Mouse (Mus musculus): ENCODE results near the gene 1110057P08Rik. TPM values are rescaled to one million over a fixed set of nuclear protein-coding genes. Genes with fewer than 3 reads are reported as not detected.
"Not testable (repeated sequence)": the region's sequence is repeated elsewhere in the genome, so short reads cannot be mapped to it uniquely, and the experiment has no call there.

Gene 1110057P08Rik
- not detected in 2 replicates for polyA plus RNA-seq (2014; fragmentation: Nextera tagmentation; extraction: Ambion mirVana)

DNA sequence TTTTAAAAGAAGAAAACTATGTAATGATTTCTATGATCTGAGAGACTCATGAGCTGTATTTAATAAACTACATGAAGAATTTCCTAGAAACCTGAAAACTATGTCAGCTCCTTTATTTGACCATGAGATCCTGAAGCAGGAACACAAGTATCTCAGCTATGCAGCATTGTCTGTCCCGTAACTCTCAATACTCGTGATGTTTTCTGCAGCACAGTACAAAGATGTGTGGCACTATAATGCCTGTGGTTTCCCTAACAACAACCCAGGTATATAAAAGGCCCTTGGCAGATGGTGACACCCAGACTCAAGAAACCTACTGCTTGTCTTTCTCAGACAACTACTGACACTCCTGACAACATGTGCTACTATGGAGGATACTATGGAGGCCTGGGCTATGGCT is at the start of gene 1110057P08Rik:
1110057P08Rik (plus strand) TSS at position 301 of the 400 bp plus-strand sequence.
- no peaks in the 10 kb centered on the region for H3K9me3 ChIP-seq (replicated peaks; ENCODE audit: control insufficient read depth, low read length)
- 79% methylated on average over 2 of the region's 2 CpGs for WGBS (ENCODE audit: insufficient replicate concordance)
- H3K4me2 ChIP-seq, result no peak within 1 kb of the TSS
- no peaks in the 10 kb centered on the region for H3K36me3 ChIP-seq (ENCODE audit: control insufficient read depth, insufficient read depth, low read length)
- no peak for ATAC-seq (replicated peaks; ENCODE audit: insufficient number of reproducible peaks, low FRiP score, low TSS enrichment)
- H3K27ac ChIP-seq (ENCODE audit: low read depth, low read length), result no peak within 1 kb of the TSS
- no peak within 1 kb of the TSS for H3K9ac ChIP-seq (ENCODE audit: low read depth, low read length)
- H3K27me3 ChIP-seq (ENCODE audit: control insufficient read depth, insufficient read depth, low read length), result no peaks in the 10 kb centered on the region
- no peak within 1 kb of the TSS for H3K4me3 ChIP-seq (ENCODE audit: low read depth, low read length)
- H3K4me1 ChIP-seq (ENCODE audit: control insufficient read depth, insufficient read depth, low read length), result no peaks in the 10 kb centered on the region

- Histone ChIP-seq H3K4me2 (no peak within 1 kb of the TSS), H3K9ac (ENCODE audit: low read depth, low read length) (no peak within 1 kb of the TSS), H3K27ac (ENCODE audit: low read depth, low read length) (no peak within 1 kb of the TSS), H3K4me3 (ENCODE audit: low read depth, low read length) (no peak within 1 kb of the TSS), H3K4me1 (ENCODE audit: control insufficient read depth, insufficient read depth, low read length) (no peaks in the 10 kb centered on the region), H3K9me3 (replicated peaks; ENCODE audit: control insufficient read depth, low read length) (no peaks in the 10 kb centered on the region), H3K27me3 (ENCODE audit: control insufficient read depth, insufficient read depth, low read length) (no peaks in the 10 kb centered on the region), H3K36me3 (ENCODE audit: control insufficient read depth, insufficient read depth, low read length) (no peaks in the 10 kb centered on the region)
- WGBS (ENCODE audit: insufficient replicate concordance), result 92% methylated on average over 1 of the region's 1 CpGs
- ATAC-seq (replicated peaks; ENCODE audit: insufficient number of reproducible peaks, low FRiP score, low TSS enrichment), result no peak
These were observed 34.0 kb upstream of the 1110057P08Rik start, which contains the start of gene Gm6358 for GRCm38 (mm10) chr16:89140551-89140950. TSS of gene Gm6358 (plus strand) at chr16:89140851.

DNA sequence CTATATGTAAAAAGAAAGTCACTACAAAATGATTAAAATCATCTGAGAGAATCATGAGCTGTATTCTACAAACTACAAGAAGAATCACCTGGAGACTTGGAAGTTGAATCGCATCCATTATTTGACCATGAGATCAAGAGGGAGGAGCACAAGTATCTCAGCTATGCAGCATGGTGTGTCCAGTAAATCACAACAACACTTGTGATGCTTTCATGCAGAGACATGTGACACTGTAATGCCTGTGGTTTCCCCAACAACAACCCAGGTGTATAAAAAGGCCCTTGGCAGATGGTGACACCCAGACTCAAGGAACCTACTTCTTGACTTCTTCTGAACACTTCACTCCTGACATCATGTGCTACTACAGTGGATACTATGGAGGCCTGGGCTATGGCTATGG is 23.7 kb upstream of the 1110057P08Rik start, which contains the start of gene Gm10061:
Gm10061 (plus strand) TSS at position 301 of the 400 bp plus-strand sequence.
- H3K27me3 ChIP-seq (ENCODE audit: control insufficient read depth, insufficient read depth, low read length), result no peaks in the 10 kb centered on the region

DNA sequence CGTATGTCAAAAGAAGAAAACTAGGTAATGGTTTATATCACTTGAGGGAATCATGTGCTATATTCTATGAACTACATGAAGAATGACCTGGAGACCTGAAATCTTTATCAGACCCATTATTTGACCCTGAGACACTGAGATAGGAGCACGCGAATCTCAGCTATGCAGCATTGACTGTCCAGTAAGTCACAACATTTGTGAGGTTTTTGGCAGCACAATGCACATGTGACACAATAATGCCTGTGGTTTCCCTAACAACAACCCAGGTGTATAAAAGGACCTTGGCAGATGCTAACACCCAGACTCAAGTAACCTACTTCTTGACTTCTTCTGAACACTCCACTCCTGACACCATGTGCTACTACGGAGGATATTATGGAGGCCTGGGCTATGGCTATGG is 16.9 kb upstream of the 1110057P08Rik start, which contains the start of gene Gm9789:
Gm9789 (plus strand) TSS at position 301 of the 400 bp plus-strand sequence.
- Histone ChIP-seq H3K36me3 (ENCODE audit: control insufficient read depth, insufficient read depth, low read length) (no peaks in the 10 kb centered on the region), H3K4me3 (ENCODE audit: low read depth, low read length) (no peak within 1 kb of the TSS), H3K9ac (ENCODE audit: low read depth, low read length) (no peak within 1 kb of the TSS), H3K27ac (ENCODE audit: low read depth, low read length) (no peak within 1 kb of the TSS), H3K4me2 (no peak within 1 kb of the TSS), H3K4me1 (ENCODE audit: control insufficient read depth, insufficient read depth, low read length) (no peaks in the 10 kb centered on the region), H3K27me3 (ENCODE audit: control insufficient read depth, insufficient read depth, low read length) (no peaks in the 10 kb centered on the region), H3K9me3 (replicated peaks; ENCODE audit: control insufficient read depth, low read length) (peaks cover 3% of the 10 kb centered on the region; the same call in 1 of the 2 replicates)
- no peak for ATAC-seq (replicated peaks; ENCODE audit: insufficient number of reproducible peaks, low FRiP score, low TSS enrichment)
- whole genome bisulfite sequencing (ENCODE audit: insufficient replicate concordance), result 69% methylated on average over 4 of the region's 4 CpGs

More for the DNA sequence above, 23.7 kb upstream of the 1110057P08Rik start, which contains the start of gene Gm10061:
- H3K27ac ChIP-seq (ENCODE audit: low read depth, low read length), result no peak within 1 kb of the TSS
- no peak for ATAC-seq (replicated peaks; ENCODE audit: insufficient number of reproducible peaks, low FRiP score, low TSS enrichment)
- no peak within 1 kb of the TSS for H3K9ac ChIP-seq (ENCODE audit: low read depth, low read length)
- WGBS (ENCODE audit: insufficient replicate concordance), result 83% methylated on average over 1 of the region's 1 CpGs
- no peaks in the 10 kb centered on the region for H3K4me1 ChIP-seq (ENCODE audit: control insufficient read depth, insufficient read depth, low read length)
- H3K4me3 ChIP-seq (ENCODE audit: low read depth, low read length), result no peak within 1 kb of the TSS
- peaks cover 3% of the 10 kb centered on the region; the same call in 1 of the 2 replicates for H3K9me3 ChIP-seq (replicated peaks; ENCODE audit: control insufficient read depth, low read length)
- no peak within 1 kb of the TSS for H3K4me2 ChIP-seq
- H3K36me3 ChIP-seq (ENCODE audit: control insufficient read depth, insufficient read depth, low read length), result no peaks in the 10 kb centered on the region

DNA sequence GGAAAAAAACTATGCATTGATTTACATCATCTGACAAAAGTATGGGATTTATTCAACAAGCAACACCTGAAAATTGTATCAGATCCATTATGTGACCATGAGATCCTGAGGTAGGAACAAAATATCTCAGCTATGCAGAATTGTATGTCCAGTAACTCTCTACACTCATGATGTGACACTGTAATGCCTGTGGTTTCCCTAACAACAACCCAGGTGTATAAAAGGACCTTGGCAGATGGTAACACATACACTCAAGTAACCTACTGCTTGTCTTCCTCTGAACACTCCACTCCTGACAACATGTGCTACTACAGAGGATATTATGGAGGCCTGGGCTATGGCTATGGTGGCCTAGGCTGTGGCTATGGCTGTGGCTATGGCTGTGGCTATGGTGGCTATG is 5.3 kb upstream of the 1110057P08Rik start, which contains the start of gene Gm7735:
Gm7735 (plus strand) TSS at position 301 of the 400 bp plus-strand sequence.
- not testable (repeated sequence) for H3K27me3 ChIP-seq (ENCODE audit: control insufficient read depth, insufficient read depth, low read length); H3K4me3 ChIP-seq (ENCODE audit: low read depth, low read length); H3K36me3 ChIP-seq (ENCODE audit: control insufficient read depth, insufficient read depth, low read length); H3K9me3 ChIP-seq (replicated peaks; ENCODE audit: control insufficient read depth, low read length); H3K27ac ChIP-seq (ENCODE audit: low read depth, low read length); H3K4me1 ChIP-seq (ENCODE audit: control insufficient read depth, insufficient read depth, low read length); H3K9ac ChIP-seq (ENCODE audit: low read depth, low read length); H3K4me2 ChIP-seq; ATAC-seq (replicated peaks; ENCODE audit: insufficient number of reproducible peaks, low FRiP score, low TSS enrichment)

- Histone ChIP-seq H3K27me3 (ENCODE audit: control insufficient read depth, insufficient read depth, low read length) (no peaks in the 10 kb centered on the region), H3K4me2 (no peak overlapping the region), H3K4me3 (ENCODE audit: low read depth, low read length) (no peak overlapping the region), H3K4me1 (ENCODE audit: control insufficient read depth, insufficient read depth, low read length) (no peaks in the 10 kb centered on the region), H3K9me3 (replicated peaks; ENCODE audit: control insufficient read depth, low read length) (no peaks in the 10 kb centered on the region), H3K9ac (ENCODE audit: low read depth, low read length) (no peak overlapping the region), H3K27ac (ENCODE audit: low read depth, low read length) (no peak overlapping the region), H3K36me3 (ENCODE audit: control insufficient read depth, insufficient read depth, low read length) (no peaks in the 10 kb centered on the region)
- 75% methylated on average over 4 of the region's 4 CpGs for WGBS (ENCODE audit: insufficient replicate concordance)
- no peak for ATAC-seq (replicated peaks; ENCODE audit: insufficient number of reproducible peaks, low FRiP score, low TSS enrichment)
These were observed 14.1 kb downstream of the 1110057P08Rik start for GRCm38 (mm10) chr16:89188621-89189020.

DNA sequence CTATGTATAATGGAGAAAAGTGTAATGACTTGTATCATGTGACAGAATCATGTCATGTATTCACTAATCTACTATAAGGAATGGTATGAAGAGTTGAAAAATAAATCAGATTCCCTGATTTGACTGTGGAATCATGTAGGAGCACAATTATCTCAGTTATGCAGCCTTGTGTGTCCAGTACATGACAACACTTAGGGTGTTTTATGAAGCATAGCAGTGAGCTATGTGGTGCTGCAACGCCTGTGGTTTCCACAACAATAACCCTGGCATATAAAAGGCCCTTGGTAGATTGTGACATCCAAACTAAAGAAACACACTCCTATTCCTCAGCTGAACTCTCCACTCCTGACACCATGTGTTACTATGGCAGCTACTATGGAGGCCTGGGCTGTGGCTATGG is 31.0 kb downstream of the 1110057P08Rik start, which contains the start of gene Krtap20-2:
Krtap20-2 (plus strand) TSS at position 301 of the 400 bp plus-strand sequence.
- no peak for ATAC-seq (replicated peaks; ENCODE audit: insufficient number of reproducible peaks, low FRiP score, low TSS enrichment)
- H3K4me2 ChIP-seq, result no peak within 1 kb of the TSS
- WGBS (ENCODE audit: insufficient replicate concordance), result 66% methylated on average over 1 of the region's 1 CpGs

More for the DNA sequence above, 31.0 kb downstream of the 1110057P08Rik start, which contains the start of gene Krtap20-2:
- no peak within 1 kb of the TSS for H3K4me3 ChIP-seq (ENCODE audit: low read depth, low read length)
- no peaks in the 10 kb centered on the region for H3K4me1 ChIP-seq (ENCODE audit: control insufficient read depth, insufficient read depth, low read length)
- H3K27ac ChIP-seq (ENCODE audit: low read depth, low read length), result no peak within 1 kb of the TSS
- no peaks in the 10 kb centered on the region for H3K27me3 ChIP-seq (ENCODE audit: control insufficient read depth, insufficient read depth, low read length)
- H3K36me3 ChIP-seq (ENCODE audit: control insufficient read depth, insufficient read depth, low read length), result no peaks in the 10 kb centered on the region
- no peak within 1 kb of the TSS for H3K9ac ChIP-seq (ENCODE audit: low read depth, low read length)
- no peaks in the 10 kb centered on the region for H3K9me3 ChIP-seq (replicated peaks; ENCODE audit: control insufficient read depth, low read length)

Measured in heart, embryonic 11.5 days (tissue).